Mouse (Mus musculus) thymus, postnatal 36 days (tissue): ENCODE results near the gene Rbm39.
"Not testable (repeated sequence)": the region's sequence is repeated elsewhere in the genome, so short reads cannot be mapped to it uniquely, and the experiment has no call there.

Source experiments
- DNase-seq, 2 experiments: peaks; one replicate each; pipeline ENCODE4 v3.0.0; 2022; ENCODE audit warnings: mixed read lengths in 2 of 2

The Rbm39 gene

DNA sequence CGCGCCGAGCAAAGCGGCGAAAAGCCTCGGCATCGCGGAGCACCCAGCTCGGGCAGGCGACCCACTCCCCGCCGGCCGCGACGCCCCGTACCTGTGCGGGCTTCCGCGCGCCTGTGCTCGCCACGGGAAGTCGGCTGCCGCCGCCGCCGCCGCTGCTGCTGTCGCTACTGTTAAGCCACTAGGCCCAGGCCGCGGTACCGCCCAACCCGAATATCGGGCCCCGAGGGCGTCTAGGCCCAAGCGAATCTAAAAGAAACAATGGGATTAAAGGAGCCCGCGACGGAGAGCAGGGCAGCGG is 293 bp downstream of the Rbm39 start:
- DNase-seq, result no peak

DNA sequence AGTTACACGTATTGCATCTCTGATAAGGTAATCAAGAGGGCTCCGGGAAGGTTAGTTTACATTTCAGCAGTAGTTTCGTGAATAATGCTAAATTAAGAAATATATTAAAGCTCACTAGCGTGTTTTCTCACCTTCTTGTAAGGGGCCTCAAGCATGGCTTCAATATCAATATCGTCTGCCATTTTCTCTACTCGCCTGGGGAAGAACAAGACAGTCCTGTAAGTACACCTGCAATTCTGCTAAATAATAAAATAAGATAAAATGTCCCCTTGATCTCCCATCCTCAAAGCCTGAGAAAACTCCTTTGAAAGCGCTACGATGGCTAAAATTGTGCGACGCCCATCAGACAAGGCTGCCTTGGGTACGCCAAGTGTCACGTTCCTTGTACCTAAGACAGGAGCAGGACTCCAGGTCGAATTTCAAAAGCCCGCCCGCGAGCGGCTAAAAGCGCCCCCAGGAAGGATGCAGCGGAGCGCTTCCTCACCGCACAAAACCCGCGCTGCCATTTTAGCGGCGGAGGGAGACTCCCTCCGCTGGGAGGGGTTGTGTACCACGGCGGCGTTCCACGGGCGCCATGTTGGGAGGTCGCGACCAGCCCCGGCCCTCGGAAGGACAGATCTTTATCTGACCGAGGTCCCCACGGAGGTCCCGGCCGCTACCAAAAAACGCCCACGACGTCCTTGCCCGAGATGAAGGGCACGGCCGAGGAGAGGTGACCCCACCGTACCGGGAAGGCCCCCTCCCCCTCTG is 817 bp downstream of the Rbm39 start:
- peak; percentile 85 to 89 for DNase-seq

DNA sequence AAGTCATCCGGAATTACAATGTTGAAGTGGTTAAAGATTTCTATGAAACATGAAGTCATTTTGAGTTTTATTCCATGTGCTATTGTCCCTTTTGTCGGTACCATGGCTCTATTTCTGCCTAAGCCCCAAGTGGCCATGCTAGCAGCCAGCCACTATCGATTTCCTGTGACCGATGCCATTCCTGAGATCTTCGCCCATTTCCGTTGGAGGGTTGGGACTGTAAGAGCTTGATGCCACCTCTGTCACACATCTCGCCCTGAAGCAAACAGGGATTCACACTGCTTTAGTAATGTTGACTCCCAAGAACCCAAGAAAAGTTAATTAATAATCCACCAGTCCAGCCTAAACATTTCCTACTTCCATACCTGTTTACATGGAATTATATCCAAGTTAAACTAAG is 2.4 kb downstream of the Rbm39 start:
- no peak for DNase-seq

DNA sequence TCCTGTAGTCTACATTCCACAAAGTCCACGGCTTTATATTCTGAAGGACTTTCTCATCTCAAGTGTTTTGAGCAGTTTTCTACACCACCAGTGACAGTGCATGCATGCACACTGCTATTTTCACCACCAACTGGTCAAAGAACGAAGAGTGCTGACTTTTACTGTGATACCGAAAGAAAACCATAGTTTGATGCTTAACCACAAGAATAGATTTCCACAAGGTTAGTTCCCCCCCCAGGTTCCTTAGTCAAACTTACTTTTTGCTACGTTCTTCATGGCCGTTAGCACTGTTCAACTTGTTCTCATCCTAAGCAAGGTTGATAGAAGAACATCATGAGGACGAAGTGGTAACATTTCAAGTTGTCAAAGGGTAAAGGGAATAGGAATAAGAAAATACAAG is 3.0 kb downstream of the Rbm39 start:
- DNase-seq, result no peak

DNA sequence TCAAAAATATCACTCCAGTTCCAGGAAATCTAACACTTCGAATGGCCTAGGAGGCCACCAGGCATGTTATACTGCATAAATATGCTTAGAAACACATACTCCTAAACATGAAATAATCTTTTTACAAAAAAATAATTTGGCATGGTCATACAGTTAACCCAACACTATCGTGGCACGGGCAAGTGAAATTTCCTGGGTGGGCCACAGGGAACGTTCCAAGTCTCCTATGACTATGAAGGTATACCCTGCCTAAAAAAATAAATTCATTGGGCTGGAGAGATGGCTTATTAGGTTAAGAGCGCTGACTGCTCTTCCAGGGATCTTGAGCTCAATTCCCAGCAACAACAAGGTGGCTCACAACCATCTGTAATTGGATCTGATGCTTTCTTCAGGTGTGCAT is 13.5 kb downstream of the Rbm39 start:
- no peak for DNase-seq

DNA sequence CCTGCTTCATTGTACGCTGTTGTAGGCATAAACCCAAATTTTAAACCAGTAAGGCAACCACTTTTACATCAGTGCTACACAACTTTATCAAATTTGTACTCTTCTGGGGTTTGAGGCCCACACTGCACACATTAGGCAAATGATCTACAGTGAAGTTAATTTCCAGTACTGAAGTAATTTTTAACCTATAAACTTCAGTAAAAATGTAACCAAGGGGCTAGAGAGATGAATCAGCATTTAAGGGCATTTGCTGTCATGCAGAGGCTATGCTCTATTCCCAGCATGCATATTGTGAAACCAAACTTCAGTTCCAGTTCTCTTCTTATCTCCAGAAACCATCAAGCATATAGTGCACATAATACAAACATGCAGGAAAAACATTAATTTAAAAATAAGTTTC is 14.6 kb downstream of the Rbm39 start:
- DNase-seq, result no peak

DNA sequence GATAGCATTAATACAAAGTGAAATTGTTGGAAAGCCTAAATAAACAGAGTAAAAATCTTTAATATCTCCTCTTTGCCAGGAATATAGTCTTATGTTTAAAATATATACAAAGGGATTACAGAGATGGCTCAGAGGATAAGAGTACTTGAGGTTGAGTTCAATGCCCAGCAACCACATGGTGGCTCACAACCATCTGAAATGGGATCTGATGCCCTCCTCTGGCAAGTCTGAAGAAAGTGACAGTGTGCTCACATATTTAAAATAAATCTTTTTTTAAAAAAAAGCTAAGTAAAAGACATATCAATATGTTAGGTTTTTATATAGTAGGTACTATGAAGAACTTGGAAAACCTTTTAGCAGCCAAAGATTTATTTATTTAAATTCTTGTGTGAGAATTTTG is 28.5 kb downstream of the Rbm39 start:
- DNase-seq, result no peak

DNA sequence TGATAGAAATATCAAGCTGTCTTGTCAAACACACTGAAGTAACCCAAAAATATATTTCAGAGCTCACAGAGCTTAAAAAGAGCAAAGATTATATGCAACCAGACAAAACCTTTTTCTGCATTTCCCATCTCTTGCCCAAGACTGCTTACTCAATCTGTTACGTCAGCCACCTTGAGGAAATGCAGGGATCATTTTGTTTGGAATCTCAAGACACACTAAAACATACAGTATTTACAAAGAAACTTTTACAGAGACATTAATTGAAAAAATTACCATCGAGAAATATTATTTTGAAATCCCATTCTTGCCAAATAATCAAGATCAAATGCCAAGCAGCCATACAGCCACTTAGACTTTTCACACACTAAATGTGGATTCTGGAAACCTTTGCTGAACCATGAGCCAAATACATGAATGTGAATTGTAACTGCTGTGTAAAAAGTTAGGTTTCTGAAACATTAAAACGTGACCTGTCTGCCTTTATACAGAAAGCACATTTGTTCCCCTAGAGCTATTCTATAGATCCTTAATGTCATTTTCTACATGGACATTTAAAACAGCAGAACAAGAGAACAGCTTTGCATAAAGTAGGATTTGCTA is 32.6 kb downstream of the Rbm39 start:
- no peak for DNase-seq

DNA sequence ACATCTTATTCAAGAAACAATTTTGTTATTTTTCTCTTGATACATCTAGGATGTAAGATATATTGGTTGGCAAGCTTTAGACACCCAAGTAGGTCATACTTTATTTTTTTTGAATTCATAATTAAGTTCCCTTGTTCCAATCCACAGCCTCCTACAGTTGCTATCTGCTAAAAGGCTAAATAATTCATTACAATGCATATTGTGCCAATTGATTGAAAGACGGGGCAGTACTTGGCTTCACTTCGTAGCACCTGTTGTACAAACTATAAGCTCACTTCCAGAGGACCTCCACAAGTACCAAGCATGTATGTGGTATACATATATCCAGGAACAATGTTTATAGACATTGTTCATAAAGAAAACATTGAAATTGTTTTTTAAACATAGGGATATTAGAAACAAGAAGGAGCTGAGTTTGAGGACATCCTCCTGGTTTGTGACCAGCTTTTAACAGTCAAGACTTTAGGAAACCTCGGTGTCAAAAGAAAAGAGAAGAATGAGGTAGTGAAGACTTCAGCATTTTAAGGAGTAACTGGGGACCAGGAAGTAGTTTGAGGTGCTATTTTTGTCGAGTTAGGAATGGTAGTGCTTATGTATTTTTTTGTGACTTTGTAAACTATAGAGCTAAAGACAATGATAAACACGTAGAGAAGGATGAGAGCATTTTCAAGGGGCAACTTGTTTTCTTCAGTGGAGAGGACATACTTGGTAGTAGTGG is 33.6 kb downstream of the Rbm39 start:
- DNase-seq, result no peak

DNA sequence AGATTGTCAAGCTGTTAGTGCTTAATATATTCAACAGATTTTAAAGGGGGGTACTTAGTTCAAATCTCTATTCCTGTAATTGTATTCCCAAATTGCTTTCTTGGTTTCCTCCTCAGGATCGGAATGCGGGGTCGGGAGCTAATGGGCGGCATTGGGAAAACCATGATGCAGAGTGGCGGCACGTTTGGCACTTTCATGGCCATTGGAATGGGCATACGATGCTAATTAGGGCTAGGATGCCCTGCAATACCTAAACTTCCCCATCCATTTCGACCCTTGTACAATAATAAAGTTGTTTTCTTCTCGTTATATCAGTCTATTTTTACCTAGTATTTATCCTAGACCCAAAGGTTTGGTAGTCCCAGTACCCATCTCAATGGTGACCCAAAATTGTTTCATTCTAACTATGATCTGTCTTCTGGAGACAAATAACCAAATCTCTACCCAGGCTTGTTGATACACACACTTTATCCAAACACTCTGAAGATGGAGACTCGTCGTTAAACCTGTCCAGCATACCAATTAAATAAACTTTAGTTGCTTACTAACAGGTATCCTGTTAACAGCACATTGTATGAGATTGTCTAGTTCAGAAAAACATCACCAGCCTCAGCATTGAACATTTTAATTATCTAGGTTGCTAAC is 34.4 kb downstream of the Rbm39 start:
- DNase-seq, result no peak

DNA sequence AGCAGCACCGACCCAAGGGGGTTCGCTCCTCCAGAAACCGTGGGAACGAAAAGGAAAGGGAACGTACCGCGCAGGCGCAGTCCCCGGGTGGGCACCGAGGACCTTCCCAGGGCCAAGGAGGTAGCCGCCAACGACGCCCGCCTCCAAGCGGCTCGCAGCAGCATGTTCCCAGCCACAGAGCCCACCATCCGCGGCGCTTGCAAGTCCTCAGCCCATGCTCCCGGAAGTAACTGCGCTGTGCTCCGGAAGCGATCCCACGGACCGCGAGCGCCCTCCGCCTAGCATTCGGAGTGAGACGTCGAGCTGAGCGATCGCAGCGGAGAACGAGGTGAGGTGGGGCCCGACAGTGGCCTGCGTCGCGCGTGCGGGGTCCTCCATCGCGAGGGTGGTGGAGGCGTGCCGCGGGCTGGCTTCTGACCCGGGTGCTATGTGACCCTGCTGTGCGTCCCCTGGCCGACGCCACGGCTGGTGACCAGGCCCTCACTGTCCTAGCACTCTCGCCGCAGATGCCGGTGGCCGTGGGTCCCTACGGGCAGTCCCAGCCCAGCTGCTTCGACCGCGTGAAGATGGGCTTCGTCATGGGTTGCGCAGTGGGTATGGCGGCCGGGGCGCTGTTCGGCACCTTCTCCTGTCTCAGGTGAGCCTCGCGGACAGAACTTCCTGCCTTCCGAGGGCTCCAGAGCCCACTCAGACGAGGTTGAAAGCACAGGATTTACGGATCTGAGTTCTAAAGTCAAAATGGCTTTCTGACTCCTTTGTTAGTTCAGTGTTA is 35.9 kb downstream of the Rbm39 start, which contains the start of the genes Romo1 and Nfs1:
Gene Romo1, plus strand, starts transcription at position 87 of the 772 bp plus-strand sequence.
Gene Nfs1, minus strand, starts transcription at position 234 of the 772 bp plus-strand sequence.
- DNase-seq, result peak; percentile 93 to 95

DNA sequence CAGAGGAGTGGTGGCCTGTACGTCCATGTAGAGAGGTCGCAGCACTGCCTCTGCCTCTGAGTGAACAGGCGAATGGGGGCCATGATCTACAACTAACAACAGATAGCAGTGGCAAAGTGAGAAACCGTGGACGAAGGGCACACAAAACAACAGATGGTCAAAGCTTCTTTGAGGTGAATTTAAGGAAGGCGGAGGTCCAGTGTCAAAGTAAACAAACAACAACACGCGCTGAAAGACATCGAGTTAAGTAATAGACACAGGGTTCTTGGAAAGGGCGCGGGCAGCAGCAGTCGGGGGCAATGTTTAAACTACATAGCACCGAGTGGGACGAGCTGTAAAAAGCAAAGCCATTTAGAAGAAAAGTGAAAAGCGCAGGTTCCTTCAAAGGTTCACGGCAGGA is 36.7 kb downstream of the Rbm39 start:
- DNase-seq, result no peak

DNA sequence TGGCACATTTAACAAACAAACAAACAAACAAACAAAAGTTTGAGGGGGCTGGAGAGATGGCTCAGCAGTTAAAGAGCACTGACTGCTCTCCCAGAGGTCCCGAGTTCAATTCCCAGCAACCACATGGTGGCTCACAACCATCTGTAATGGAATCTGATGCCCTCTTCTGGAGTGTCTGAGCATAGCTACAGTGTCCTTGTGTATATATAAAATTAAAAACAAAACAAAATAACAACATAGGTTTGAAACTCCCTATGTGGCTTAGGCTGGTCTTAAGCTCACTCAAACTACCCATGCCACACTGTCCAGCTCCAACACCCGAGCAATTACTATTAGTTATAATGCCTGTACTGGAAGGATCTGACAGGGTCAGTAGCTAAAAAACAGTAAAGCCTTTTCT is 37.2 kb downstream of the Rbm39 start:
- no peak for DNase-seq

DNA sequence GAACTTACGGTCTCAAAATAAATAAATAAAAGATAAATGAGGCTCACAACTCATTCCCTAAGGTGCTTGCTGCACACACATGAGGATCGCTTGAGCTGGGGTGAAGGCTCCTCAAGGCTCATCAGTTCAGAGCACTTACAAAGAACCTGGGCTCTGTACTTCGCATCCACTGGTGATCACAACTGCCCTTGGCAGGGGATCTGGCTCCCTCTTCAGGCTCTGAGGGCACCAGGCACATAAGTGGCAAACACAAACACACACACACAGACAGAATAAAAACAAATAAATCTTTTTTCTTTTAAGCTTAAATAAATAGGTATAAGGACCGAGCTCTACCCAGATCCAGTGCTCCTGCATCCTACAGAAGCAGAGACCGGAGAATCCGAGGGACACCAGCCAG is 44.3 kb downstream of the Rbm39 start:
- no peak for DNase-seq

DNA sequence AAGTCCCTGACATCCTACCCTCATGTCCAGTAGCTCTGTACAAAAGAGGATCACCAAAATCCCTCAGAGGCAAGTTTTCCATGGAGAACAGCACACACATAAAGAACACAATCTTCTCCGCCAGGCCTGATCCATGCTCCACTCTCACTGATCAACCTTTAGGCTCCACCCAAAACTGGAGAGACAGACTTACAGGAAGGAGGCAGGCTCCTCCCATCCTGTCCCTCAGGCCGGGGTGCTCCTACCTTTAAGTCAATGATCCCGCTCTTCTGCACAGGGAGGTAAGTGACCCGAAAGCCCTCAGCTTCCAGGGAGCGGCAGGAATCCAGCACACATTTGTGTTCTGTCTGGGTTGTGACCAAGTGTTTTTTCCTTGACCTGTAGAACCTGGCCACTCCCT is 45.9 kb downstream of the Rbm39 start:
- no peak for DNase-seq

DNA sequence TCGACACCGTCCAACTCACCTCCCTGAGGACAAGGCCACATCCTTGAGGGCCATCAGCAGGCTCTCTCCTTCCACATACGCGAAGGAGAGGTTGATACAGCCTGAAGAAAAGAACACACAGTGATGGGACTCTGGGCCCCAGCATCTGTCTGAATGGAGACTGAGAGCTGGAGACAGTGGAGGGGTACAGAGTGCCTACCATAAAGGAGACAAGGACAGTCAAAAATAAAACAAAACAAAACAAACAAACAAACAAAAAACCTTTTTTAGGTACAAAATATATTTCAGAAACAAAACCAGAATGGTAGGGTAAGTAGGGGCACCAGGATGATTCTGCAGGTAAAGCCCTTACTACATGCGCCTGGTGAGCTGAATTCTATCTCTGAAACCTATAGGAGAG is 53.0 kb downstream of the Rbm39 start, which contains the start of gene Gm28036:
Gene Gm28036, minus strand, starts transcription at position 101 of the 400 bp plus-strand sequence.
- DNase-seq, result no peak

DNA sequence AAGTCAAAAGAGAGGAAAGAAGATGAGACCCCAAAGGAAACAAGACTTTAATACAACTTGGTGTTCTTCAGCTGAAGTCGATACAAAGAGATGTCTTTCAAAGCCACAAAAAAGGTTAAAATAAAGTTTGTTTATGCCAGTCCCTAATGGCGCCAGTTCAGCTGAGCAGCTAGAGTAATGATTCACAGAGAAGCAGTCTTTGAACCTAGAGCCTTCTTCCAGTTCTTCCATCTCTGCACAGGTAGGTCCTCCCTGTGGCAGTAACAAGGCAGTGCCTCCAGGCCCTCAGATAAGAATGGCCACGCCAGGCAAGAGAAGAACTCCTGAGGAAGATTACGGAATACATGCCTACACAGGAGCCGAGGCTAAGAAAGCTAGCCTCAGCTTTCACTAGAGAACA is 56.3 kb downstream of the Rbm39 start:
- no peak for DNase-seq

DNA sequence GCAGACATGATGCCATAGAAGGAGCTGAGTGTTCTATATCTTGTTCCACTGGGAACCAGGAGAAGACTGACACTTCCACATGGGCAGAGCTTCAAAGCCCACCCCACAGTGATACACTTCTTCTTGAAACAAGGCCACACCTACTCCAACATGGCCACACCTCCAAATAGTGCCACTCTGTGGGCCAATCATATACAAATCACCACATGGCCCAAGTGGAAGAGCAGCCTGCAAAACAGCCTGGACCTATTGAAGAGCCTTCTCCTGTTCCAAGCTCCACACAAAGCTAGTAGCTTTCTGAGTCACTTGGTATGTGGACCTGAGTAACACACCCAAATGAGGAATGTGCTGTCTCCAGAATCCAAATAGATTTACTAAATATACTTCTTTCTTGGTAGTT is 60.5 kb downstream of the Rbm39 start:
- no peak for DNase-seq

DNA sequence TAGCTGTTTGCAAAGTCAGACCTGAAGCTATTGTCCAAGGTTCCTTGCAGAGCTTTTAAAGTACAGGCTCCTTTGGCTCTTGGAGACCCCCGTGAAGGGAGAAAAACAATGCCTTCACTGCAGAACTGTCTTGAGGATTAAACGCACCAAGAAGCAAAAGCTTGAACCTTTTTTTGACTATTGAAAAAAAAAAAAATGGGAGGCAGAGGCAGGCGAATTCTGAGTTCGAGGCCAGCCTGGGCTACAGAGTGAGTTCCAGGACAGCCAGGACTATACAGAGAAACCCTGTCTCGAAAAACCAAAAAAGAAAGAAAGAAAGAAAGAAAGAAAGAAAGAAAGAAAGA is 68.0 kb downstream of the Rbm39 start:
- not testable (repeated sequence) for DNase-seq

DNA sequence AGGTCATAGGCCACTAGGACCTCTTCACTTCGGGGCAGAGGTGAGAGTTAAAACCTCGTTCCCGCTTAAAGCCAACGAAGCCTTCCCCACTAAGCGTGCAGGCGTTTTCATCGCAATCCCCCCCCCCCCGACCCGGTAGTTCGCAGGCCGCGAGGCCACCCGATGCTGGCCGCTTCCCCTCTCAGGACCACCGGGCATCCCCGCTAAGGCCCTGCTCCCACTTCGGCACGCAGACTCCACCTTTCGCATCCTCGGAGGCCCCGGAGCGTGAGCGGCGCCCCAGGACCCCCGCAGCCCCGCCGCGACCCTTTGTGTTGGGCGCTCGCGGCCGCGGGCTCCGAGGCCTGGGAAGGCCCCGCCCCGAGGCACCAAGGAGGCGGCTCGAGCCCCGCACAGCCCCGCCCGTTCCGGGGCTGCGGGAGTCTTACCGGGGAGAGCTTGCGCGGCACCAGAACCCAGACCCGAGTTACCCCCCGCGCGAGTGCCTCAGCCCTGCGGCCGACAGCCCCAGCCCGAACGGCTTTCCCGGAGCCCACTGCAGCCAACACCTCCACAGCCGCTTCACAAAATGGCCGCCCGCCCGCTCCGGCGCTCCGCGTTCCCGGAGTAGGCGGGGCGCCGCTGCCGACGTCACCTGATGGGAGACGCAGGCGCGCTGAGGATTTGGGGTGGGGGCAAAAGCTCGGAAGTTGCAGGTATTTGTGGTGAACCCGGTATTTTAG is 68.5 kb downstream of the Rbm39 start, which contains the start of the genes Cpne1 and Rbm12:
Gene Cpne1, minus strand, starts transcription at position 608 of the 722 bp plus-strand sequence.
Gene Rbm12, minus strand, starts transcription at position 621 of the 722 bp plus-strand sequence.
- peak; percentile 95 to 96 for DNase-seq

DNA sequence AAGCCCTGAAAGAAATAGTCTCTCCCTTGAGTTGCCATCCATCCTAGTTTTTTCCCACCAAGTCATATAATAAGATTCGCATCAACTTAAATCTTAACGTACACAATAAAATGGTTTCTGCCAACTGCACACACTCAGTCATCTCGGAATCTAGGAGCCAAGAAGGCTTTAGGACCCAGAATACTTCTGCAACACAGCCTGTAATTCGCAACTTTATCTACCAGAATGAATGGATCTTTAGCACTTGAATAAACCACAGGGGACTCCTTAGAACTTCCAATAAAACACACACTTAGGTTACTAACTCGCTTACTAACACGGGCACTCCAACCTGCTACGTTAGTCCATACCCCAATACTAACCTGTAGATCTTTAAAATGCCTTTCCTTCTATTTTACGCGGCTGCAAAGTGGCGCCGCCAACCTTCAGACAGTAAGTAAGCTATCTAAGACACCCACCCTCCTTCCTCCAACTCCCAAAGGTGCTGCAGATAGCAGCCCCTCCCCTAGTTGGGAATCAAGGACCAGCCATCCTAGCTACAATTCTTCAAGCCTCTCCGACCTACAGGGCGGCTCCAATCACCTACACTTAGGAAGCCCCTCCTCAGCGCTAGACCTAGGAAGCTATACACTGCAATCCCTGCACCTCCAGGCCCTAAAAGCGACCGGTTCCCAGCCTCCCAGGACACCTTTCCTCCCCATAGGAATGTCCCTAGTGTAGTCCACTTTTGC is 69.2 kb downstream of the Rbm39 start:
- peak; percentile 20 to 23 for DNase-seq
